Comparison of ENCODE assay signal across 8 mouse cellular contexts in genomic region chr4:116720343-116721097, GRCm38 (mm10). TPM values are rescaled to one million over a fixed set of nuclear protein-coding genes. Genes with fewer than 3 reads are reported as not detected.
DNase-seq lines count a peak whose midpoint lies in the region; ATAC-seq lines count a peak whose summit lies in the region.

Gene Tesk2, plus strand, starts transcription at chr4:116720948.

- peak within 1 kb of the TSS; percentile 92 for H3K4me2 ChIP-seq in hindbrain, embryonic 16.5 days (ENCODE audit: low read length)

- no peaks in the 10 kb centered on the region; the same call in 1 of the 2 replicates for H3K79me2 ChIP-seq in macrophage (ENCODE audit: inconsistent target)

- WGBS in hindbrain, embryonic 16.5 days: under 1% methylated on average over 32 of the region's 34 CpGs
- under 1% methylated on average over 32 of the region's 34 CpGs for WGBS in macrophage (ENCODE audit: missing documents)

- H3K4me1 ChIP-seq in hindbrain, embryonic 16.5 days (ENCODE audit: control insufficient read depth, insufficient read depth, low read depth, low read length): peaks cover 3% of the 10 kb centered on the region; the same call in 1 of the 2 replicates

- H3K27ac ChIP-seq in hindbrain, embryonic 16.5 days (ENCODE audit: low read depth, low read length): peak within 1 kb of the TSS; percentile 37
- peak within 1 kb of the TSS; percentile 36 for H3K27ac ChIP-seq in macrophage

- H3K4me3 ChIP-seq in hindbrain, embryonic 16.5 days (ENCODE audit: low read length): peak within 1 kb of the TSS; percentile 59
- H3K4me3 ChIP-seq in macrophage (ENCODE audit: inconsistent target): peak within 1 kb of the TSS; percentile 56

- H3K27me3 ChIP-seq in hindbrain, embryonic 16.5 days (replicated peaks; ENCODE audit: control insufficient read depth, insufficient read depth, low read length): no peaks in the 10 kb centered on the region

- H3K36me3 ChIP-seq in hindbrain, embryonic 16.5 days (ENCODE audit: control insufficient read depth, insufficient read depth, low read length): no peaks in the 10 kb centered on the region
- no peaks in the 10 kb centered on the region for H3K36me3 ChIP-seq in macrophage (ENCODE audit: inconsistent target)

- DNase-seq in WW6 (ENCODE audit: low read depth, low spot score): peak; percentile 93
- DNase-seq in cerebellum, postnatal 4 days (ENCODE audit: low spot score in 2 of 2): peak; percentile 46 to 81
- DNase-seq in gastrocnemius, adult 18-20 months (ENCODE audit: low spot score): peak; percentile 95
- peak; percentile 86 to 91 for DNase-seq in left cerebral cortex, adult 18-20 months (ENCODE audit: low spot score in 2 of 2)
- DNase-seq in right cerebral cortex, adult 18-20 months: peak; percentile 96
- DNase-seq in urinary bladder, postnatal 10 days (ENCODE audit: low spot score): peak; percentile 61

- no peaks in the 10 kb centered on the region for H3K9me3 ChIP-seq in hindbrain, embryonic 16.5 days (ENCODE audit: control insufficient read depth, low read length)

- H3K9ac ChIP-seq in hindbrain, embryonic 16.5 days (ENCODE audit: low read depth, low read length): peak within 1 kb of the TSS; percentile 70

- peak; percentile 99 for ATAC-seq in hindbrain, embryonic 16.5 days

RNA-seq across cellular contexts. Expression of gene Tesk2, which starts in this region (rescaled TPM):
- total RNA-seq in gastrocnemius, adult 18-20 months (2021): 1 to 10 TPM; 1.6 to 1.8 TPM
- 3.0 and 3.1 TPM in 2 replicates for polyA plus RNA-seq in hindbrain, embryonic 16.5 days (2015; fragmentation: Nextera tagmentation; extraction: Ambion mirVana)
- total RNA-seq in left cerebral cortex, adult 18-20 months (2021): 1 to 10 TPM; 3.6 to 4.5 TPM
- total RNA-seq in macrophage (2018; cell fraction: chromatin; rRNA removed): 10 to 100 TPM in 20 of 26 experiments, 1 to 10 TPM in 6; 3.4 to 25.8 (median 14.1) TPM
- total RNA-seq in macrophage (2018; cell fraction: cytosol; rRNA removed): 1 to 10 TPM; 3.1 to 9.4 (median 5.5) TPM
- 10 to 100 TPM in 8 of 26 experiments, 1 to 10 TPM in 18; 3.7 to 21.1 (median 7.0) TPM for total RNA-seq in macrophage (2018; cell fraction: nucleus; rRNA removed)
- 3.1 to 8.1 TPM (median 7.1 TPM) in 3 replicates for polyA plus RNA-seq in macrophage (2018)

Comparison
In these comparisons a context has a peak if more than half of its experiments do, and no peak if none do; other contexts are left out.
1. Peak in every context shown above with its lines: DNase-seq, ATAC-seq, H3K4me3 ChIP-seq and H3K27ac ChIP-seq.